Mouse (Mus musculus) neutrophil, adult 5-6 weeks (primary cell): Measurements from ENCODE around the gene Rgmb. TPM values are rescaled to one million over a fixed set of nuclear protein-coding genes. Genes with fewer than 3 reads are reported as not detected.
A peak's percentile ranks its signal among the peaks of the same experiment; 100 is the strongest.

Source experiments
- ATAC-seq: fragments of 151-379, 151-347 bp; 2 replicates; pipeline ENCODE4 v1.8.0; 2017; ENCODE audit warnings: mild to moderate bottlenecking, moderate TSS enrichment; ENCODE audit not compliant: insufficient number of reproducible peaks, poor library complexity, low FRiP score, severe bottlenecking; ENCODE audit errors: extremely low read depth
- total RNA-seq: library from RNA; stranded (forward); fragments of 200-1000 nt; gene quantifications from 2 replicates; pipeline ENCODE4 v1.2.3, GENCODE M21; 2017

The Rgmb gene
- 0.93 and 1.2 TPM in 2 replicates for total RNA-seq

DNA sequence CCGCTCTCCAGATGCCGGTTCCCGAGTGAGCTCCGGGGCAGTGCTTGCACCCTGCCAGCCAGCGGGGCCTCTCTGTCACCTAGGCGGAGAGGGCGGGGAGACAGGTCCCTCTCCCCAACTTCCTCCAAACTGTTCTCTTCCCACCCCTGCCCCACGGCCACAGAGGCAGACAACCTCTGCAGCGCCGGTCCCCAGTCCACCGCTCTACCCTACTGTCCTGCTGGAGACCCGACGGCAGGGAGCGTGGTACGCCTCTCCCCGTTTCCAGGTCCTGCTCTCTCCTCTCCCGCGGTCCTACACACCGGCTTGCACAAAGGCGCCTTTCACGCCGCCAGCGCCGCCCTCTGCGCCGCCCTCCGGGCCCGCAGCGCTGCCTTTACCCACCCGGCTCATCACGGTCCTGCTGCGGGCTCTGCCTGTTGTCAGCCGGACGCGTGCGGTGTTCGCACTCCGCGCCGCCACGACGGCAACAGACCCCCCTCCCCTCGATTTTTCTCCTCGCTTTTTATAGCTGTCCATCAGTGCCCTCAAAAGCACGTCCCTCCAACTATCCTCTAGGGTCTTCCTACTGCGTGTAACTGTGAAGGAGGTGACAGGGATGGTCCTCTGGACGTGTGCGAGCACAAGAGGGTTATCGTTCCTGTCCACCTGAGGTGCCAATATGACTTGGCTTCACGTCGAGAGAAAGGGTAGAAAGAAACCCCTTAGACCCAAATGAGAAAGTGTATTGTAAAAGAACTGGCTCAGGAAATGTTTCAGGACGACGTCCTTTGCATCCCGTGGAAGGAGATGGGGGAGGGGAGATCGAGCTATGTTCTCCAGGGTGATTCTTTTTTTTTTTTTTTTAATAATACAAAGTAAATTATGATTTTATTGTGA, at the start of gene Rgmb:
Rgmb (minus strand) TSS at position 274 of the 879 bp plus-strand sequence.
- ATAC-seq, result no peak

GRCm38 (mm10) chr17:15874765-15875164, 43.9 kb upstream of the Rgmb start:
- no peak for ATAC-seq

DNA sequence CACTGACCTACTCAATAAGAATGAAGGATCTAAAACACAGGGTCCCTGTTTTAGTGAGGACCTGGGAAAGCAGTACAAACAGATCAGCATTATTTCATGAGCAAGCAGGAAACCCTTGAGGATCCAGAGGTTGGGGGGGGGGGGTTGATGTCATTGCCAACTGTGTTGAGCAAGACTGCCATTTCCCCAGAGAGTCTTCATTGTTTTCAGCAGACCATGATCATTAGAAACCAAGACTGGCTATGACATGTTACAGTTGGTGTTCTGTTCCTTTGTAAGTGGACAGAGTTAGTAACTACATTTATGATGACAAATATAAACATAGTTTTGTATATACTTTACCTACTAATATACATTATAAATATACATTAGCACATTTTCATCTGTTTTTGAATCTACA, 41.3 kb upstream of the Rgmb start:
- ATAC-seq, result no peak

DNA sequence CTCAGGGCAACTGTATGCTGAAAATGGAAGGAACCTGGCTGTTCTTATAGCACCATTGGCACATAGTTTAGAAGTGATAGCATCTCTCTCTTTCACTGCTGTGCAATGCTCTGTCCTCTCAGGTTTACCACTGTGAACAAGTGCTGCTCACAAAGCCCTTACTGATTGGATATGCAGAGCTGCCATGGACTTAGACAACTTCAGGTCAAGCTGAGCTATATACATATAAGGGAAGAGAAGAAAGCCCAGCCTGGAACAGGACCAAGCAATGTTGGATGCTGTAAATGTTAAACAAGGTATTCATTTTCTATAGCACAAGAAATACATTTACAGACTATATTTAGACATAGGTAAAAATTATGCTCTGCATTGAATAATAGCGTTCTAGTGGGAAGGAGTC, 34.4 kb upstream of the Rgmb start:
- ATAC-seq, result no peak

GRCm38 (mm10) chr17:15862355-15862754, 31.5 kb upstream of the Rgmb start:
- no peak for ATAC-seq

DNA sequence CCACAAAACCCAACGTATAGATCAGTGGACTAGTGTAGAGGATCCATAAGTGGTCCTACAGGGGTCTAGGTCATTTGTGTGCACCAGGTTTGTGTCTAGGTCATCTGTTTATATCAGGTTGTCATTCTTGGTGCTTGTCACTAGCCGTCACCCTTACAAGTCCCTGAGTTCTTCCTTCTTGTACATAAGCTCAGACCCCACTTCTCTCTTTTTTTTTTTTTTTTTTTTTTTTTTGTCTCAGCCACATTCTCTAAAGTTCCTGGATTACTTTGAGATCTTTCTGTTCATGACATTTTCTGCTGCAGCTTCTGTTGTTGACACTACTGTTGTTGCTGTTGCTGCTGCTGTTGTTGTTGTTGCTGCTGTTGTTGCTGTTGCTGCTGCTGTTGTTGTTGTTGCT, 22.3 kb upstream of the Rgmb start:
- no peak for ATAC-seq

DNA sequence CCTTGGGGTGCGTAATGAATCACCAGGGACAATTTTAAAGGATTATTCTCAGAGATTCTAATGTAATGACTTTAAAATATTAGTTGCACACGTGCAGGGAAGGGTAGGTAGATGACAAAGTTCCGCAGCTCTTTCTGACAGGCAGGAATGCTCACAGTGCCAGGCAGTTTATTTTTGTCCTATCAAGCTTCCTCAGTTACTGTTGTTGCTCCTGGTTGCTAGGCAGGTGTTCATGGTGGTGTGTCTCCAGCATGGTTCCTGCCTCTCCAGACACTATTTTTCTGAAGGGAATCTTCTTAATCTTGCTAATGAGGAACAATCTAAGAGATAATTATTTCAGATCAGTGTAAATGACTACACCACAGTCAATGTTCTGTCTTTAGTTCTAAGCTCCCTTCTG, 19.7 kb upstream of the Rgmb start:
- ATAC-seq, result no peak

DNA sequence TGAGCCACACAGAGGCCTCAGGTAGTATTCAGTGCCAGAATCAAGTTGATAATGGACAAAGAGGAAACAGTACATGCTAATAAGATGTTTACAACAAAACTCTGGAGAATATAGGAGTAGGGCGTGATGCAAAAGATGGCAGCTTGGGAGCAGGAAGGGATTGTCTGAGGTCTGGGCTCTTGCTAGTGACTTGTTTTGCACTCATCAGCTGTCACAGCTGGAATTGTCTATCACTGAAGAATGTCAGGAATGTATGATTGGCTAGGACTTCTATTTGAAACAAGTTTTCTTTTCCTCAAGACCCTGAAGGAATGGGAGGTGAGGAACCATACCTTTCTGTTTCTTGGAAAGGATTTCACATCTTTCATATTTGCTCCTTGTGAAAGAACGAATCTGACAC, 10.6 kb upstream of the Rgmb start:
- no peak for ATAC-seq

DNA sequence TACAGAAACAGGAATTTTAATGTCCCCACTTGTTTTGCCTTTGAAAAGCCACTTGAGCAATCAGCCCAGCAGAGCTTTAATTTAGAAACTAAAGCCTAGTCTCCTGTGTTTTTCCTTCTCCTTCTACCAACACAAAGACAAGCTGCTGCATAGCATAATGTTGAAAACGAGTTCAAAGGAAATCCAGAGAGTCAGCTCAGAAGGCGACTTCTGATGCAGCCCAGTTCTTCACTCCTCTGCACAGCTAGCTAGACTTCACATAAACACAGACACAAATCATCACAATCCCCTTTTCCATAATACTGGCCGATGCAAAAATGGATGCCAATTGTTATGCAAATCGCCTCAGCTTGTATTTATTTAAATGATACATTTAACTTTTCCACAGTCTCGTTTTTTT, 1.6 kb upstream of the Rgmb start:
- ATAC-seq, result no peak

DNA sequence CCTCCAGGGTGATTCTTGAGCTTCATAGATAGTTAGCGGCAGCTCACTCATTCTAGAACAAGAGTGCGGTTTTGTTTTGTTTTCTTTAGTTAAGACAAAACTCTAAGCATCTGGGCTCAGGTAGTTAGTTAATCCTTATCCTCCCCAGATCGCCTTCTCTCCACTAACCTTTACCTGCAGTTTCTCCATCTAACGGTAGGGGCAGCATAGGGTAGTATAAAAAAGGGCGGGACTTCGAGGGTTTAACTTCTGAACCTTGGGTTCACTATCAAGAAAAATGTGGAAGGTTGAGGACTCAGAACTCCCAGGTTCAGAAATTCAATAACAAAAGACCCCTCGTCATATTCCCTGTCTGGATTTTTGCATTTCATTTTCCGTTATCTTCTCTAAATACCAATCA, 971 bp upstream of the Rgmb start:
- ATAC-seq, result peak; percentile 77; the same call in 1 of the 2 replicates

DNA sequence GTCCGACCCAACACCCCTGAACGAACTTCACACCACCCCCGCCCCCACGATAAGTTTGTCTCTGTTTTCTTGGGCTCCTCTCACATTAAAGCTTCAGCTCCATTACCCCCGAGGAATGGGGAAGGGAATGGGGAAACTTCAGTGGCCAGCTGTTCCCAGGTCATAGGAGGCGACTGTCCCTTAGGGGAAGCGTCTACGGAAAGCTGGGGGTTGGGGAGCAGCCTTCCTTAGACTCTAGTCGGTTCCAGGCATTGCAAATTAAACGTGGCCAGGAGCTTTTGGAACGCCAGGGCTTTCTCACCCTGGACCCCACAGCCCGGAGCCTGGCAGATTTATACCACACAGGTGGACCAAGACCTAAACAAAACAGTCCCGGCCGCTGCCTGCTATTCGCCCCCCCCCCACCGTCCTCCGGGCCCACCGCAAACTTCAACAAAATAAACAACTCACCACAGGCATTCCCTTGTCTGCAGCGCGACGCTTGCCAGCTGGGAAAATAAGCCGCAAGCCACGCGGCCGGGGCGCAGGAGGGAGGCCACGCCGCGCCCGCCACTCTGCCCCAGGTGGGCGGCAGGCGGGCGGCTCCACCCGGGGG, 571 bp downstream of the Rgmb start:
- ATAC-seq, result no peak

DNA sequence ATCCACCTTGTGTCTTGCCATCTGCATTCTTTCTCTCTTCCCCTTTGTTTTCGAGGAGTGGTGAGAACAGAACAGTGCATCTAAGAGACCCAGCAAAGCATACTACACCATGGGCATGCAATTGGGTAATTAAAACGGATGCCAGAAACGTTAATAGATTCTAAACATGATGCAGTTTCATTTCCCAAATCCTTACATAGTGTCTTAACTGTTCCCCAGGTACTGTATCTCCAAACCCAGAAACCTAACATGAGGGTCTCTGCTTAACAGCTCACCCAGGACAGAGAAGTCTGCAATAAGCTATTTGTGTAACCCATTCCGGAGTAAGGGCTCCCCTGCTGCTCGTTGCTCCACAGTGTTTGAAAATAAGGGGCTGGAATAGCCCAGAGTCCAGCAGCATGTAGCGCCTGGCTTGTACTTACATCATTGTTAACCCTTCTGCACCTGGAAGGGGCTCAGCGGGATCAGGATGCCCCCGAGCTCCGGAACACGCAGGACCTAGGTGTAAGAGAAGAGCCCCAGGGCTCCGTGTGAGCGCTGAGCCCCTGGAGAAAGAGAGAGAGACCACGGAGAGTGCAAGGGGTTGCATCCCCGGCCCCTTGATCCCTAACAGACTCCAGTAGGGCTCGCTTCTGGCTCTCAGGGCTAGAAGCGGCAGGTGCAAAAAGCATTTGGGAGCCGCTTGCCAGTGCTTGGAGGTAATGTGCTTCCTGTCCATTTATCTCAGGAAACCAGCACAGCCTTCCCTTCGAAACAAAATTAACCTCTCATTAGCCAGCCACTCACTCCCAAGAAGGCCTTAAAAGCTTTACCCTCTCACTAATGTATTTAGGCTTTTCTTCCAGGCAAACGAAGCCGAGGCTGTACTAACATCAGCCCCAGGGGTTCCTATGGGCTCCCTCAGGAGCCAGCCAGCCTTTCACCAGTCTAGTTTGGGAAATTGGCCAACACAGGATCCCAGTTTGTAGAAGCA, 1.4 kb downstream of the Rgmb start:
- ATAC-seq, result no peak

GRCm38 (mm10) chr17:15828131-15828917, 2.5 kb downstream of the Rgmb start:
- no peak for ATAC-seq

- no peak for ATAC-seq
Measured at GRCm38 (mm10) chr17:15826928-15827327, 3.9 kb downstream of the Rgmb start.

GRCm38 (mm10) chr17:15826444-15826909, 4.4 kb downstream of the Rgmb start:
- ATAC-seq, result peak; percentile 92

DNA sequence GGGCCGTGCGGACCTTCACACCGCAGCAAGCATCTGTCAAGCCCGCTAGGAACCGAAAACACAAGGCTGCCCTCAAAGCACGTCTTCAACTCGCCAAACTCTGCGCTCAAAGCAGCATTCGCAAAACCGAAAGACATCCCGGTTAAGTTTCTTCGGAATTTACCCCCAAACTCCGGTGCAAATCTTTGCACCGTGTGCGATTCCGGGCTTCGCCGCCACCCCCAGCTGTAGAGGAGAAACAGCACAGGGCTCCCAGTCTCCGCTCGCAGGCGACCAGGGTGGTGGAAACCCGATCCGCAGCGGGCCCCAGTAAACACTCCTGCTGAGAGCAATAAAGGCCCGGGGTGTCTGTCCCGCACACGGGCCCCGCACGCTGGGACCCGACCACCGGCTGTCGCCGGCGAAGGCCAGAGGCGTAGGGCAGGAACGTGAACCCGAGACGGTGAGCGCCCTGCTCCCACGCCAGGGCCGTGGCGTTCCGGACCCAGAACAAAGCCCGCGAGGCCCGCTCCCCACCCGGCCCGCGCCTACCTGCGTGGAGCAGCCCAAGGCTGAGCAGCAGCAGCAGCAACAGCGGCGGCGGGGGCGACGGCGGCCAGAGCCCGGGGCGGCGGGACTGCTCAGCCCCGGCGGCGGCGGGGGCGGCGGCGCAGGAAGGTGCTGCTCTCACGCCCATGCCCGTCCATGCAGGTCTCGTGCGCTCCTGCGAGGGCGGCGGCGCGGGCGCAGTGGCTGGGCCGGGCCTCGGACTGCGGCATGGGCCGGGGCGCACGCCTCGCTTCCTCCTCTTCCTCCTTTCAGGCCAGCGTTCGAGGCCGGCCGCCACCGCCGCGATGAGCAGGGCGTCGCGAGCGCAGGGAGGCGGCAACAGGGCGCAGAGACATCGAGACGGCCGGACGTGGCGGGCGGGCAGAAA, 5.1 kb downstream of the Rgmb start:
- ATAC-seq, result 0 out of 2 replicates have a peak, but pooled peaks have one; percentile 2

- no peak for ATAC-seq
Measured at GRCm38 (mm10) chr17:15824854-15825253, 6.0 kb downstream of the Rgmb start.

GRCm38 (mm10) chr17:15824337-15824736, 6.5 kb downstream of the Rgmb start:
- ATAC-seq, result no peak
